ENCODE assay signal across 27 mouse cellular contexts in the genomic region with DNA sequence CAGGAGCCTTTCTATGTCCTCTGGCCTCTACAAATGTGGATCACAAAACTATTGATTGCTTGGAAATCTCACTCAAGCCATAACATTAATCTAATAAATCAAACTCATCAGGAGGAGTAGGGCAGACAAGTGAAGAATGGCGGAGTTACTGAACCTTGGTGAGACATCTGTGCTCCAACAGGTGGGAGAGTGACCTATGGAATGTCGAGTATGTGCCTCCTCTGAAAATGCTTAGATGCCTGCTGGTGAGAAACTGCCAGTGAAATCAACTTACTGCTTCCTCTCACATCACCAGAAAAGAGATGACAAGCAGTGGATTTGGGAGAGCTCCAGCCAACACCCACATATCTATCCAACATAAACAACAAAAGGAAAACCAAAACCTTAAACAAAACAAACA.
DNase-seq lines count a peak whose midpoint lies in the region; ATAC-seq lines count a peak whose summit lies in the region.
"Had no signal": no experiment of that assay in that cellular context is flagged by ENCODE, and none has a peak within 500 bp of the region (broad histone marks: within the 10 kb centered on the region; RNA-seq: fewer than 3 reads in every experiment).

No protein-coding gene starts in this region.

- no peak overlapping the region for H3K27ac ChIP-seq in kidney, embryonic 15.5 days
- H3K27ac ChIP-seq: embryonic facial prominence, embryonic 10.5 days; embryonic facial prominence, embryonic 13.5 days; forebrain, embryonic 12.5 days; forebrain, embryonic 15.5 days; heart, adult 2 months; heart, embryonic 10.5 days; heart, embryonic 13.5 days; hindbrain, embryonic 15.5 days had no signal

- H3K36me3 ChIP-seq in kidney, embryonic 15.5 days: no peaks in the 10 kb centered on the region
- H3K36me3 ChIP-seq: embryonic facial prominence, embryonic 10.5 days; embryonic facial prominence, embryonic 13.5 days; forebrain, embryonic 12.5 days; forebrain, embryonic 15.5 days; heart, embryonic 10.5 days; heart, embryonic 13.5 days; hindbrain, embryonic 15.5 days had no signal

- H3K27me3 ChIP-seq in kidney, embryonic 15.5 days: no peaks in the 10 kb centered on the region
- H3K27me3 ChIP-seq: embryonic facial prominence, embryonic 13.5 days; forebrain, embryonic 12.5 days; forebrain, embryonic 15.5 days; heart, embryonic 13.5 days; hindbrain, embryonic 15.5 days; Patski had no signal

- peak; percentile 79; the same call in 1 of the 2 replicates for ATAC-seq in kidney, embryonic 15.5 days (replicated peaks; ENCODE audit: low FRiP score)
- ATAC-seq: forebrain, embryonic 15.5 days; Patski had no signal

- H3K4me1 ChIP-seq in kidney, embryonic 15.5 days: no peaks in the 10 kb centered on the region
- H3K4me1 ChIP-seq: embryonic facial prominence, embryonic 10.5 days; embryonic facial prominence, embryonic 13.5 days; forebrain, embryonic 12.5 days; forebrain, embryonic 15.5 days; heart, embryonic 10.5 days; heart, embryonic 13.5 days; hindbrain, embryonic 15.5 days had no signal

- no peak overlapping the region for H3K4me2 ChIP-seq in kidney, embryonic 15.5 days
- H3K4me2 ChIP-seq: embryonic facial prominence, embryonic 13.5 days; forebrain, embryonic 12.5 days; forebrain, embryonic 15.5 days; heart, embryonic 13.5 days; hindbrain, embryonic 15.5 days had no signal

- no peak overlapping the region for H3K4me3 ChIP-seq in kidney, embryonic 15.5 days (replicated peaks)
- H3K4me3 ChIP-seq: embryonic facial prominence, embryonic 10.5 days; embryonic facial prominence, embryonic 13.5 days; erythroblast, embryonic 14.5 days; forebrain, embryonic 12.5 days; forebrain, embryonic 15.5 days; heart, adult 2 months; heart, embryonic 10.5 days; heart, embryonic 13.5 days; hindbrain, embryonic 15.5 days had no signal

- no peak overlapping the region for H3K9ac ChIP-seq in kidney, embryonic 15.5 days
- H3K9ac ChIP-seq: embryonic facial prominence, embryonic 13.5 days; forebrain, embryonic 12.5 days; forebrain, embryonic 15.5 days; heart, embryonic 13.5 days; hindbrain, embryonic 15.5 days had no signal

- WGBS in kidney, embryonic 15.5 days: 33% methylated on average over 2 of the region's 2 CpGs

- H3K9me3 ChIP-seq in kidney, embryonic 15.5 days (replicated peaks): no peaks in the 10 kb centered on the region
- H3K9me3 ChIP-seq: embryonic facial prominence, embryonic 10.5 days; embryonic facial prominence, embryonic 13.5 days; forebrain, embryonic 12.5 days; forebrain, embryonic 15.5 days; heart, embryonic 10.5 days; heart, embryonic 13.5 days; hindbrain, embryonic 15.5 days had no signal

- DNase-seq in embryo, embryonic 10 days (ENCODE audit: low spot score): peak; percentile 31
- DNase-seq in embryo, embryonic 9.5 days (ENCODE audit: extremely low spot score): no peak
- no peak for DNase-seq in kidney, adult 11 months
- peak; percentile 1 to 11 for DNase-seq in kidney, postnatal 4 days
- DNase-seq in kidney, postnatal 10 days: no peak
- peak; percentile 44 for DNase-seq in mesoderm, embryonic 11.5 days (ENCODE audit: low read depth, low spot score)
- no peak for DNase-seq in layer of hippocampus, postnatal 14 days (ENCODE audit: low spot score in 2 of 2)
- DNase-seq: adrenal gland, postnatal 10 days; adrenal gland, postnatal 36 days; cerebellum, adult 11 months; cerebellum, adult 2 months; cerebellum, adult 9-11 months; cerebellum, postnatal 25 days; gastrocnemius, postnatal 25 days; heart, adult 2 months; heart, postnatal 14 days; heart, postnatal 4 days had no signal

Comparison
In these comparisons a context has a peak if more than half of its experiments do, and no peak if none do; other contexts are left out.
1. DNase-seq: peak in embryo, embryonic 10 days (single experiment), kidney, postnatal 4 days (2 of 2) and mesoderm, embryonic 11.5 days (single experiment); none in embryo, embryonic 9.5 days (single experiment), kidney, adult 11 months (single experiment), kidney, postnatal 10 days (single experiment) and layer of hippocampus, postnatal 14 days (0 of 2).